In the genomic region with DNA sequence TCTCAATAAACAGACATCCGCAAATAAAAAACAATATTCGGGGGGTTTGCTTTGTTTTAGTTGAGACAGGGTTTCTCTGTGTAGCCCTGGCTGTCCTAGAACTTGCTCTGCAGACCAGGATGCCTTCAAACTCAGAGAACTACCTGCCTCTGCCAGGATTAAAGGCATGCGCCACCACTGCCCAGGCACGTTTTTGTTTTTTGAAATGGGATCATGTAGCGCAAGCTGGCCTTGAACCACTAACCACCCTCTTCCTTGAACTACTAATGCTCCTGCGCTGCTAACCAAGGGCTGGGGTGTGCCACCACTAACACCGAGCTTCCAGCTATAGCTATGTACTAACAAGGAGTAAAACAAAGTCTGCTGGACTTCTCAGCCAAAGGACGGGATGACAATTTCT, we compare ENCODE assay signal across 28 mouse cellular contexts. TPM values are rescaled to one million over a fixed set of nuclear protein-coding genes. Genes with fewer than 3 reads are reported as not detected.
DNase-seq lines count a peak whose midpoint lies in the region; ATAC-seq and TF ChIP-seq lines count a peak whose summit lies in the region.
"Had no signal": no experiment of that assay in that cellular context is flagged by ENCODE, and none has a peak within 500 bp of the region (broad histone marks: within the 10 kb centered on the region; RNA-seq: fewer than 3 reads in every experiment).

No protein-coding gene starts in this region.

- no peak for ATAC-seq in kidney, postnatal 0 days (replicated peaks; ENCODE audit: low FRiP score, low read depth)
- ATAC-seq: activated CD4-positive, CD25-positive, alpha-beta regulatory T cell, adult 4 months; forebrain, embryonic 16.5 days; hindbrain, postnatal 0 days; inflammation-experienced regulatory T-cells, adult 6 months; intestine, embryonic 16.5 days had no signal

- DNase-seq in adrenal gland, adult 8-10 months: peak; percentile 46
- no peak for DNase-seq in adrenal gland, adult 2 months
- DNase-seq in gastrocnemius, adult 2 months: no peak
- DNase-seq in gastrocnemius, adult 18-20 months (ENCODE audit: low spot score): no peak
- no peak for DNase-seq in kidney, postnatal 0 days (ENCODE audit: low spot score)
- DNase-seq in kidney, adult 8-10 months: no peak
- no peak for DNase-seq in ES-E14 (ENCODE audit: low read depth, low spot score)
- DNase-seq: adrenal gland, postnatal 25 days; B cell, adult 2 months; cerebellum, adult 11-12 months; cerebellum, adult 8-10 months; cerebellum, postnatal 10 days; gastrocnemius, postnatal 25 days; heart, postnatal 14 days; heart, postnatal 4 days; kidney, adult 18-20 months had no signal

- H3K4me3 ChIP-seq in gastrocnemius, adult 2 months: no peak overlapping the region
- no peak overlapping the region for H3K4me3 ChIP-seq in kidney, postnatal 0 days (replicated peaks; ENCODE audit: low read depth, low read length)
- H3K4me3 ChIP-seq in ES-E14 (ENCODE audit: insufficient read depth in 1 of 2, low read depth in 1 of 2, low read length in 2 of 2, poor library complexity in 1 of 2, severe bottlenecking in 1 of 2): no peak overlapping the region
- H3K4me3 ChIP-seq: embryonic facial prominence, embryonic 12.5 days; erythroblast, embryonic 14.5 days; forebrain, embryonic 12.5 days; heart, embryonic 12.5 days; heart, embryonic 15.5 days had no signal

- peaks cover 8% of the 10 kb centered on the region; the same call in 1 of the 2 replicates for H3K4me1 ChIP-seq in kidney, postnatal 0 days (replicated peaks; ENCODE audit: insufficient read depth, low read length)
- peaks cover 9 to 13% of the 10 kb centered on the region in 2 experiments; a peak in 3 of 4 replicates for H3K4me1 ChIP-seq in ES-E14 (ENCODE audit: control insufficient read depth in 2 of 2, insufficient read depth in 2 of 2, low read length in 2 of 2, poor library complexity in 1 of 2)
- H3K4me1 ChIP-seq: forebrain, embryonic 12.5 days had no signal

- H3K9me3 ChIP-seq in kidney, postnatal 0 days (replicated peaks; ENCODE audit: low read length): no peaks in the 10 kb centered on the region
- no peaks in the 10 kb centered on the region for H3K9me3 ChIP-seq in ES-E14 (ENCODE audit: control insufficient read depth, insufficient read depth, low read depth, low read length)
- H3K9me3 ChIP-seq: embryonic facial prominence, embryonic 12.5 days; forebrain, embryonic 12.5 days; heart, embryonic 12.5 days; heart, embryonic 15.5 days had no signal

- H3K9ac ChIP-seq in kidney, postnatal 0 days (ENCODE audit: low read depth, low read length): no peak overlapping the region
- no peak overlapping the region for H3K9ac ChIP-seq in ES-E14 (ENCODE audit: insufficient read depth, low read depth, low read length, poor library complexity, severe bottlenecking)
- H3K9ac ChIP-seq: embryonic facial prominence, embryonic 12.5 days; forebrain, embryonic 12.5 days; heart, embryonic 12.5 days; heart, embryonic 15.5 days; hindbrain, embryonic 14.5 days had no signal

- intact Hi-C loops in gastrocnemius, adult 2 months (cut with DNase I): no loop called here

- no peaks in the 10 kb centered on the region for H3K27me3 ChIP-seq in kidney, postnatal 0 days (ENCODE audit: insufficient read depth, low read length)
- H3K27me3 ChIP-seq: CH12.LX; embryonic facial prominence, embryonic 12.5 days; forebrain, embryonic 12.5 days; heart, embryonic 12.5 days; heart, embryonic 15.5 days had no signal

- H3K4me2 ChIP-seq in kidney, postnatal 0 days (ENCODE audit: low read length): no peak overlapping the region
- H3K4me2 ChIP-seq: embryonic facial prominence, embryonic 12.5 days; forebrain, embryonic 12.5 days; heart, embryonic 12.5 days; heart, embryonic 15.5 days; hindbrain, embryonic 14.5 days had no signal

- no peak for TF ChIP-seq CTCF in gastrocnemius, adult 2 months (IDR thresholded peaks at IDR 0.05)
- TF ChIP-seq CTCF in kidney, postnatal 0 days (IDR thresholded peaks at IDR 0.05; ENCODE audit: low read depth): no peak

- in situ Hi-C loops in ES-E14 (cut with MboI; ENCODE audit: low sequenced_read_pairs in 2 of 2, unreplicated experiment in 2 of 2): no loop called here

- peak overlapping the region; percentile 76 for H3K27ac ChIP-seq in gastrocnemius, adult 2 months
- H3K27ac ChIP-seq in kidney, postnatal 0 days: peak overlapping the region; percentile 77; the same call in 1 of the 2 replicates
- peak overlapping the region; percentile 58; the same call in 1 of the 2 replicates for H3K27ac ChIP-seq in ES-E14 (ENCODE audit: insufficient read depth, low read depth, low read length, poor library complexity, severe bottlenecking)
- H3K27ac ChIP-seq: embryonic facial prominence, embryonic 12.5 days; forebrain, embryonic 12.5 days; hindbrain, embryonic 14.5 days; hindbrain, postnatal 0 days had no signal

- WGBS in kidney, postnatal 0 days: 92% methylated on average over 8 of the region's 8 CpGs

- H3K36me3 ChIP-seq in kidney, postnatal 0 days (ENCODE audit: insufficient read depth, low read length): peaks cover 29% of the 10 kb centered on the region
- peaks cover 30% of the 10 kb centered on the region for H3K36me3 ChIP-seq in ES-E14 (ENCODE audit: control insufficient read depth, insufficient read depth, low read length, poor library complexity, severe bottlenecking)

TF ChIP-seq in ES-E14, 5 proteins besides CTCF, POLR2A, EP300 and RAD21:
- TF ChIP-seq ZNF384 (IDR thresholded peaks at IDR 0.05; ENCODE audit: low read depth, low read length): no peak
- TF ChIP-seq MAFK (IDR thresholded peaks at IDR 0.05; ENCODE audit: insufficient read depth, low read depth, low read length): no peak
- no peak for TF ChIP-seq ZC3H11A (IDR thresholded peaks at IDR 0.05; ENCODE audit: borderline replicate concordance, low read depth, low read length)
- TF ChIP-seq HCFC1 (IDR thresholded peaks at IDR 0.05; ENCODE audit: borderline replicate concordance, insufficient read depth, low read length): no peak
- no peak for TF ChIP-seq CHD2 (IDR thresholded peaks at IDR 0.05; ENCODE audit: low read depth, low read length)

RNA-seq across cellular contexts. Expression of a gene that starts 20.9 kb away (rescaled TPM):
- 100 to 1,000 TPM; 269 to 378 (median 343) TPM for total RNA-seq in adrenal gland, adult 8-10 months (2022)
- 100 to 1,000 TPM; 311 to 403 TPM for total RNA-seq in adrenal gland, adult 2 months (2021)
- polyA plus RNA-seq in adrenal gland, adult 2 months (2012; rRNA removed): 3.7 and 3.8 TPM in 2 replicates
- 100 to 1,000 TPM; 123 to 144 TPM for total RNA-seq in gastrocnemius, adult 2 months (2021)
- total RNA-seq in gastrocnemius, adult 18-20 months (2021): 100 to 1,000 TPM; 112 to 143 TPM
- 240 and 270 TPM in 2 replicates for polyA plus RNA-seq in kidney, postnatal 0 days (2015; fragmentation: Nextera tagmentation; extraction: Ambion mirVana)
- 101 and 166 TPM in 2 replicates for total RNA-seq in ES-E14 (2012; rRNA removed)

RNA-seq across cellular contexts. Expression of a gene that starts 24.5 kb away (rescaled TPM):
- total RNA-seq in adrenal gland, adult 8-10 months (2022): 100 to 1,000 TPM in 3 of 4 experiments, 10 to 100 TPM in 1; 93.7 to 115 (median 107) TPM
- total RNA-seq in adrenal gland, adult 2 months (2021): 100 to 1,000 TPM in 1 of 2 experiments, 10 to 100 TPM in 1; 84.3 to 124 TPM
- 36.3 and 42.9 TPM in 2 replicates for polyA plus RNA-seq in adrenal gland, adult 2 months (2012; rRNA removed)
- 10 to 100 TPM; 32.9 to 41.0 TPM for total RNA-seq in gastrocnemius, adult 2 months (2021)
- total RNA-seq in gastrocnemius, adult 18-20 months (2021): 10 to 100 TPM; 34.2 to 51.0 TPM
- polyA plus RNA-seq in kidney, postnatal 0 days (2015; fragmentation: Nextera tagmentation; extraction: Ambion mirVana): 96.6 and 97.0 TPM in 2 replicates
- 19.8 and 28.4 TPM in 2 replicates for total RNA-seq in ES-E14 (2012; rRNA removed)
